Mouse (Mus musculus): Measurements from ENCODE around the gene Snx11. TPM values are rescaled to one million over a fixed set of nuclear protein-coding genes. Genes with fewer than 3 reads are reported as not detected.

Gene Snx11
- polyA plus RNA-seq, 1 experiment: 17.6 TPM

DNA sequence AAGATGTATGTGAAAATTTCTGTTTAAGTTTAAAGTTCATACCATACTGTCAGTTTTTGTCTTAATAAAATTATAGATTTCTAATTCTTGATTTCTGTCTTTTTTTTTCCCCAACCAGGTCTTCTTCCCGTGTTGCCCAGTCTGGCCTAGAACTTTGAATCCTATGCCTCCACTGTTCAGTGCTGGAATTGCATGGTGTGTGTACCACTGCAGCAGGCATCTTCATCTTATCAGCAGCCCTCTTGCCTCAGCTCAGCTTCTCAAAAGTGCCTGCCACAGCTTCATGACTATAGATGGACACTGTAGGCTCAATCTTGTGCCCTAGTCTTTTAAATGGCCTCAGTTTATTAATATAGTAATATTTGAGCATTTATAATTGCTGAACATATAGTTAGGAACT lies 30.7 kb upstream of the Snx11 start:
- TF ChIP-seq FOSL1 (IDR thresholded peaks at IDR 0.05; ENCODE audit: insufficient read depth, low read length, poor library complexity, severe bottlenecking): no peak
- no peak for TF ChIP-seq MYOG (IDR thresholded peaks at IDR 0.05; ENCODE audit: control insufficient read depth, extremely low read depth, insufficient read length)
- no peak for TF ChIP-seq USF1 (IDR thresholded peaks at IDR 0.05; ENCODE audit: low read depth)
- no peak for TF ChIP-seq MAX (IDR thresholded peaks at IDR 0.05)
- TF ChIP-seq CTCF (IDR thresholded peaks at IDR 0.05; ENCODE audit: control insufficient read depth, insufficient read depth, insufficient read length): no peak
- no peak for TF ChIP-seq CEBPB (IDR thresholded peaks at IDR 0.05; ENCODE audit: low read depth)
- TF ChIP-seq MYOD1 (IDR thresholded peaks at IDR 0.05; ENCODE audit: control insufficient read depth, insufficient read length, low read depth): no peak
- H3K4me3 ChIP-seq (ENCODE audit: insufficient read depth, poor library complexity, severe bottlenecking): no peak overlapping the region
- H3K79me3 ChIP-seq (ENCODE audit: low read depth): peaks cover 4% of the 10 kb centered on the region

DNA sequence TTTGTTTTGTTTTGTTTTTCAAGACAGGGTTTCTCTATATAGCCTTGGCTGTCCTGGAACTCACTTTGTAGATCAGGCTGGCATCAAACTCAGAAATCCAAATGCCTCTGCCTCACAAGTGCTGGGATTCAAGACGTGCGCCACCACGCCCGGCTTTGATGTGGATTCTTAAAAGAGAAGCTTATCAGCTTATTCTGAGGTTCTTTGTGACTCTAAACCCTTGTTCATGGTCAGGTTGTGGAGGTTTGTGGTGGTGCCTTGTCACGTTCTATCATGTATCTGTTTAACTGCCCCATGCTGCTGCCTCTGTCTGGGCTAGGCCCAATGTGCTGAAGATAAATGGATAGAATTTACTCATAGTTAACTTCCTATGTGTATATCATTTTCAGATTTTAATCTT lies 28.2 kb upstream of the Snx11 start:
- TF ChIP-seq MYOG (IDR thresholded peaks at IDR 0.05; ENCODE audit: control insufficient read depth, extremely low read depth, insufficient read length) (no peak), MYOD1 (IDR thresholded peaks at IDR 0.05; ENCODE audit: control insufficient read depth, insufficient read length, low read depth) (no peak), MAX (IDR thresholded peaks at IDR 0.05) (no peak), CTCF (IDR thresholded peaks at IDR 0.05; ENCODE audit: control insufficient read depth, insufficient read depth, insufficient read length) (no peak), FOSL1 (IDR thresholded peaks at IDR 0.05; ENCODE audit: insufficient read depth, low read length, poor library complexity, severe bottlenecking) (no peak), CEBPB (IDR thresholded peaks at IDR 0.05; ENCODE audit: low read depth) (no peak), USF1 (IDR thresholded peaks at IDR 0.05; ENCODE audit: low read depth) (no peak)
- Histone ChIP-seq H3K79me2 (ENCODE audit: control insufficient read depth, insufficient read depth) (peaks cover 26% of the 10 kb centered on the region), H3K79me3 (ENCODE audit: low read depth) (peaks cover 11% of the 10 kb centered on the region), H3K4me3 (ENCODE audit: insufficient read depth, poor library complexity, severe bottlenecking) (no peak overlapping the region), H3K36me3 (ENCODE audit: control insufficient read depth, insufficient read depth) (peaks cover 99% of the 10 kb centered on the region), H3ac (ENCODE audit: control insufficient read depth, insufficient read length, low read depth) (no peak overlapping the region), H3K27me3 (ENCODE audit: control insufficient read depth, insufficient read depth, insufficient read length) (no peaks in the 10 kb centered on the region)

More for the DNA sequence above, 30.7 kb upstream of the Snx11 start:
- no peaks in the 10 kb centered on the region for H3K27me3 ChIP-seq (ENCODE audit: control insufficient read depth, insufficient read depth, insufficient read length)
- no peak overlapping the region for H3ac ChIP-seq (ENCODE audit: control insufficient read depth, insufficient read length, low read depth)
- peaks cover 5% of the 10 kb centered on the region for H3K79me2 ChIP-seq (ENCODE audit: control insufficient read depth, insufficient read depth)
- peaks cover 93% of the 10 kb centered on the region for H3K36me3 ChIP-seq (ENCODE audit: control insufficient read depth, insufficient read depth)

DNA sequence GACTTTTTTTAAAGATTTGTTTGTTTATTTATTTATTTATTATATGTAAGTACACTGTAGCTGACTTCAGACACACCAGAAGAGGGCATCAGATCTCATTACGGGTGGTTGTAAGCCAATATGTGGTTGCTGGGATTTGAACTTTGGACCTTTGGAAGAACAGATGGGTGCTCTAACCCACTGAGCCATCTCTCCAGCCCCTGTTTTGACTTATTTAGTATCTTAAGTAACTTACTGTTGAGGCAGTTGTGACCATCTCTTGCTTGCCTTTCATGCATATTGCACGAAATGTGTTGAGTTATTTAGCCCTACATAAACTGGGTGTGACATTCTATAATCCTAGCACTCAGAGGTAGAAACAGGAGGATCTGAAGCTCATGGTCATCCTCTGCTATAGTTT lies 22.2 kb upstream of the Snx11 start:
- peaks cover 81% of the 10 kb centered on the region for H3K36me3 ChIP-seq (ENCODE audit: control insufficient read depth, insufficient read depth)

DNA sequence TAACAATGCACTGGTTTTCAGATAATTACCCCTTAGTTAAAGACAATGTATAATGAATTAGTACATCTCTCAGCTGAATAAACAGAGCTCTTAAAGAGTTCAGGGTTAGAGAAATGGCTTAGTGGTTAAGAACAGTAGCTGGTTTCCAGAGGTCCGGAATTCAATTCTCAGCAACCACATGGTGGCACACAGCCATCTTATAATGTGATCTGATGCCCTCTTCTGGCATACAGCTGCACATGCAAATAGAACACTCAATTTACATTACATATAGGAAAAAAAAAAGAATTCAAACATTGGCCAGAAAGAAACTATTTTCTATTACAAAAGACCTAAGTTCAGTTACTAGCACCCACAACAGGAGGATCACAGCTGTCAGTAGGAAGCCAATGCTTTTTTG lies 19.2 kb upstream of the Snx11 start:
- Histone ChIP-seq H3K36me3 (ENCODE audit: control insufficient read depth, insufficient read depth) (peaks cover 64% of the 10 kb centered on the region), H3K79me3 (ENCODE audit: low read depth) (peaks cover 79% of the 10 kb centered on the region), H3K27me3 (ENCODE audit: control insufficient read depth, insufficient read depth, insufficient read length) (no peaks in the 10 kb centered on the region), H3ac (ENCODE audit: control insufficient read depth, insufficient read length, low read depth) (no peak overlapping the region), H3K79me2 (ENCODE audit: control insufficient read depth, insufficient read depth) (peaks cover 100% of the 10 kb centered on the region), H3K4me3 (ENCODE audit: insufficient read depth, poor library complexity, severe bottlenecking) (no peak overlapping the region)
- TF ChIP-seq CEBPB (IDR thresholded peaks at IDR 0.05; ENCODE audit: low read depth): no peak
- TF ChIP-seq MYOD1 (IDR thresholded peaks at IDR 0.05; ENCODE audit: control insufficient read depth, insufficient read length, low read depth): no peak
- no peak for TF ChIP-seq FOSL1 (IDR thresholded peaks at IDR 0.05; ENCODE audit: insufficient read depth, low read length, poor library complexity, severe bottlenecking)
- TF ChIP-seq MYOG (IDR thresholded peaks at IDR 0.05; ENCODE audit: control insufficient read depth, extremely low read depth, insufficient read length): no peak
- no peak for TF ChIP-seq CTCF (IDR thresholded peaks at IDR 0.05; ENCODE audit: control insufficient read depth, insufficient read depth, insufficient read length)
- no peak for TF ChIP-seq MAX (IDR thresholded peaks at IDR 0.05)
- no peak for TF ChIP-seq USF1 (IDR thresholded peaks at IDR 0.05; ENCODE audit: low read depth)

More for the DNA sequence above, 22.2 kb upstream of the Snx11 start:
- H3ac ChIP-seq (ENCODE audit: control insufficient read depth, insufficient read length, low read depth): no peak overlapping the region
- H3K4me3 ChIP-seq (ENCODE audit: insufficient read depth, poor library complexity, severe bottlenecking): no peak overlapping the region
- H3K27me3 ChIP-seq (ENCODE audit: control insufficient read depth, insufficient read depth, insufficient read length): no peaks in the 10 kb centered on the region
- H3K79me2 ChIP-seq (ENCODE audit: control insufficient read depth, insufficient read depth): peaks cover 87% of the 10 kb centered on the region
- H3K79me3 ChIP-seq (ENCODE audit: low read depth): peaks cover 63% of the 10 kb centered on the region
- TF ChIP-seq CEBPB (IDR thresholded peaks at IDR 0.05; ENCODE audit: low read depth) (no peak), CTCF (IDR thresholded peaks at IDR 0.05; ENCODE audit: control insufficient read depth, insufficient read depth, insufficient read length) (no peak), USF1 (IDR thresholded peaks at IDR 0.05; ENCODE audit: low read depth) (no peak), MAX (IDR thresholded peaks at IDR 0.05) (no peak), MYOD1 (IDR thresholded peaks at IDR 0.05; ENCODE audit: control insufficient read depth, insufficient read length, low read depth) (no peak), MYOG (IDR thresholded peaks at IDR 0.05; ENCODE audit: control insufficient read depth, extremely low read depth, insufficient read length) (no peak), FOSL1 (IDR thresholded peaks at IDR 0.05; ENCODE audit: insufficient read depth, low read length, poor library complexity, severe bottlenecking) (no peak)

DNA sequence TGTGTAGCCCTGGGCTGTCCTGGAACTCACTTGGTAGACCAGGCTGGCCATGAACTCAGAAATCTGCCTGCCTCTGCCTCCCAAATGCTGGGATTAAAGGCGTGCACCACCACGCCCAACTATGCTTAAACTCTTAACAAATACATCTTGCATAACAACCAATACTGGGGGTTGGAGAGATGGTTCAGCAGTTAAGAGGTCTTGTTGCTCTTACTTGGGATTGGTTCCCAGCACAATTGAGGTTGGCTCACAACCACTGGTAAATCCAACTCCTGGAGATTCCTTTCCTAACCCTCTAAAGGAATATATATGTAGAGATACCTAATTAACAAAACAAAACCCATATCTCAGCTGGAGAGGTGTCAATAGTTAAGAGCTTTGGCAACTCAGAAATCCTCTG lies 18.7 kb upstream of the Snx11 start:
- TF ChIP-seq MYOD1 (IDR thresholded peaks at IDR 0.05; ENCODE audit: control insufficient read depth, insufficient read length, low read depth): no peak
- TF ChIP-seq CEBPB (IDR thresholded peaks at IDR 0.05; ENCODE audit: low read depth): no peak
- TF ChIP-seq FOSL1 (IDR thresholded peaks at IDR 0.05; ENCODE audit: insufficient read depth, low read length, poor library complexity, severe bottlenecking): no peak
- TF ChIP-seq USF1 (IDR thresholded peaks at IDR 0.05; ENCODE audit: low read depth): no peak
- TF ChIP-seq MYOG (IDR thresholded peaks at IDR 0.05; ENCODE audit: control insufficient read depth, extremely low read depth, insufficient read length): no peak
- TF ChIP-seq MAX (IDR thresholded peaks at IDR 0.05): no peak
- TF ChIP-seq CTCF (IDR thresholded peaks at IDR 0.05; ENCODE audit: control insufficient read depth, insufficient read depth, insufficient read length): no peak
- peaks cover 100% of the 10 kb centered on the region for H3K79me2 ChIP-seq (ENCODE audit: control insufficient read depth, insufficient read depth)
- peaks cover 64% of the 10 kb centered on the region for H3K36me3 ChIP-seq (ENCODE audit: control insufficient read depth, insufficient read depth)
- no peak overlapping the region for H3K4me3 ChIP-seq (ENCODE audit: insufficient read depth, poor library complexity, severe bottlenecking)
- H3K79me3 ChIP-seq (ENCODE audit: low read depth): peaks cover 84% of the 10 kb centered on the region
- no peaks in the 10 kb centered on the region for H3K27me3 ChIP-seq (ENCODE audit: control insufficient read depth, insufficient read depth, insufficient read length)
- H3ac ChIP-seq (ENCODE audit: control insufficient read depth, insufficient read length, low read depth): no peak overlapping the region

DNA sequence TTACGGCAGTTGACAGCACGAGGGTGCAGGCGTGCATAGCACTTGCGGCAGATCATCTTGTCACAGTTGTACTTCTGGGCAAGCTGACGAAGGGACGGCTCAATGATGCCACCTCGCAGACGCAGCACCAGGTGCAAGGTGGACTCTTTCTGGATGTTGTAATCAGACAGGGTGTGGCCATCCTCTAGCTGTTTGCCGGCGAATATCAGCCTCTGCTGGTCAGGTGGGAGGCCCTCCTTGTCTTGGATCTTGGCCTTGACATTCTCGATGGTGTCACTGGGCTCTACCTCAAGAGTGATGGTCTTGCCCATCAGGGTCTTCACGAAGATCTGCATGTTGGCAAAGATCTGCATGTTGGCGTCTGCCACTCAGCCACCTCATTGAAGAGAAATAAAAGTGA lies 18.1 kb upstream of the Snx11 start:
- TF ChIP-seq MAX (IDR thresholded peaks at IDR 0.05) (no peak), FOSL1 (IDR thresholded peaks at IDR 0.05; ENCODE audit: insufficient read depth, low read length, poor library complexity, severe bottlenecking) (no peak), MYOD1 (IDR thresholded peaks at IDR 0.05; ENCODE audit: control insufficient read depth, insufficient read length, low read depth) (no peak), CEBPB (IDR thresholded peaks at IDR 0.05; ENCODE audit: low read depth) (no peak), USF1 (IDR thresholded peaks at IDR 0.05; ENCODE audit: low read depth) (no peak), MYOG (IDR thresholded peaks at IDR 0.05; ENCODE audit: control insufficient read depth, extremely low read depth, insufficient read length) (no peak), CTCF (IDR thresholded peaks at IDR 0.05; ENCODE audit: control insufficient read depth, insufficient read depth, insufficient read length) (no peak)
- Histone ChIP-seq H3K27me3 (ENCODE audit: control insufficient read depth, insufficient read depth, insufficient read length) (no peaks in the 10 kb centered on the region), H3K79me3 (ENCODE audit: low read depth) (peaks cover 84% of the 10 kb centered on the region), H3K79me2 (ENCODE audit: control insufficient read depth, insufficient read depth) (peaks cover 100% of the 10 kb centered on the region), H3ac (ENCODE audit: control insufficient read depth, insufficient read length, low read depth) (no peak overlapping the region), H3K4me3 (ENCODE audit: insufficient read depth, poor library complexity, severe bottlenecking) (no peak overlapping the region), H3K36me3 (ENCODE audit: control insufficient read depth, insufficient read depth) (peaks cover 61% of the 10 kb centered on the region)
